ENCODE assay signal across 8 mouse cellular contexts in genomic region chr8:71922567-71923401, GRCm38 (mm10). TPM values are rescaled to one million over a fixed set of nuclear protein-coding genes. Genes with fewer than 3 reads are reported as not detected.
DNase-seq lines count a peak whose midpoint lies in the region; ATAC-seq and TF ChIP-seq lines count a peak whose summit lies in the region.

No protein-coding gene starts in this region.

- no peak for TF ChIP-seq POLR2A in ES-Bruce4 (IDR thresholded peaks at IDR 0.05; ENCODE audit: insufficient read depth, low read length)

- no peaks in the 10 kb centered on the region for H3K27me3 ChIP-seq in ES-Bruce4 (ENCODE audit: control insufficient read depth, insufficient read depth, low read length, poor library complexity, severe bottlenecking)
- H3K27me3 ChIP-seq in forebrain, embryonic 13.5 days, result no peaks in the 10 kb centered on the region
- no peaks in the 10 kb centered on the region for H3K27me3 ChIP-seq in liver, postnatal 0 days (ENCODE audit: insufficient read depth, low read length)
- no peaks in the 10 kb centered on the region for H3K27me3 ChIP-seq in neural tube, embryonic 14.5 days (ENCODE audit: control insufficient read depth, insufficient read depth, low read length)

- DNase-seq in heart, postnatal 10 days, result peak; percentile 96 to 97
- DNase-seq in large intestine, adult 2 months (ENCODE audit: low read depth, low spot score), result peak; percentile 85
- peak; percentile 93 for DNase-seq in liver, postnatal 0 days
- DNase-seq in testis, postnatal 10 days (ENCODE audit: low spot score), result peak; percentile 89

- peak; percentile 99 for ATAC-seq in cerebellum, adult (ENCODE audit: insufficient number of reproducible peaks, low FRiP score, low TSS enrichment)
- ATAC-seq in forebrain, embryonic 13.5 days, result peak; percentile 99
- peak; percentile 100 for ATAC-seq in liver, postnatal 0 days
- ATAC-seq in neural tube, embryonic 14.5 days (ENCODE audit: low read depth), result peak; percentile 99

- no peak for TF ChIP-seq CTCF in ES-Bruce4 (IDR thresholded peaks at IDR 0.05; ENCODE audit: low read depth, low read length)
- no peak for TF ChIP-seq CTCF in liver, postnatal 0 days (IDR thresholded peaks at IDR 0.05; ENCODE audit: low read depth)

- 0 out of 2 replicates have a peak, but pooled peaks have one; percentile 3 for TF ChIP-seq EP300 in ES-Bruce4 (IDR thresholded peaks at IDR 0.05; ENCODE audit: insufficient read depth, low read depth, low read length)
- TF ChIP-seq EP300 in liver, postnatal 0 days (IDR thresholded peaks at IDR 0.05; ENCODE audit: low read depth), result peak; percentile 29; the same call in 1 of the 2 replicates

- under 1% methylated on average over 57 of the region's 57 CpGs for WGBS in forebrain, embryonic 13.5 days
- under 1% methylated on average over 57 of the region's 57 CpGs for WGBS in large intestine, adult 2 months
- WGBS in liver, postnatal 0 days (ENCODE audit: insufficient replicate concordance), result under 1% methylated on average over 56 of the region's 57 CpGs
- under 1% methylated on average over 50 of the region's 57 CpGs for WGBS in neural tube, embryonic 14.5 days

- no peaks in the 10 kb centered on the region for H3K4me1 ChIP-seq in ES-Bruce4 (ENCODE audit: control insufficient read depth, insufficient read depth, low read length)
- H3K4me1 ChIP-seq in forebrain, embryonic 13.5 days, result peaks cover 12% of the 10 kb centered on the region
- H3K4me1 ChIP-seq in liver, postnatal 0 days (ENCODE audit: insufficient read depth), result 0 out of 2 replicates have a peak, but pooled peaks cover 5% of the 10 kb centered on the region
- H3K4me1 ChIP-seq in neural tube, embryonic 14.5 days (ENCODE audit: control insufficient read depth, insufficient read depth, low read length), result peaks cover 4% of the 10 kb centered on the region; the same call in 1 of the 2 replicates

- intact Hi-C loops in heart, postnatal 10 days (cut with DNase I), result loop anchor here (1.0 to 10.0 kb wide), 3 partner anchors 14 to 212 kb away; partner anchors contain the start of genes Tpm4, Zfp617, Zfp882 and Zfp961

- no peaks in the 10 kb centered on the region; the same call in 1 of the 2 replicates for H3K9me3 ChIP-seq in ES-Bruce4 (replicated peaks; ENCODE audit: control insufficient read depth, insufficient read depth, low read length, poor library complexity, severe bottlenecking)
- no peaks in the 10 kb centered on the region for H3K9me3 ChIP-seq in forebrain, embryonic 13.5 days (replicated peaks)
- no peaks in the 10 kb centered on the region for H3K9me3 ChIP-seq in liver, postnatal 0 days (ENCODE audit: low read length)
- no peaks in the 10 kb centered on the region for H3K9me3 ChIP-seq in neural tube, embryonic 14.5 days (ENCODE audit: control insufficient read depth, low read length)

- H3K36me3 ChIP-seq in ES-Bruce4 (ENCODE audit: control insufficient read depth, insufficient read depth, low read length, poor library complexity, severe bottlenecking), result peaks cover 12% of the 10 kb centered on the region
- peaks cover 9% of the 10 kb centered on the region; the same call in 1 of the 2 replicates for H3K36me3 ChIP-seq in forebrain, embryonic 13.5 days (ENCODE audit: poor library complexity, severe bottlenecking)
- no peaks in the 10 kb centered on the region for H3K36me3 ChIP-seq in liver, postnatal 0 days (replicated peaks; ENCODE audit: insufficient read depth, low read length)
- H3K36me3 ChIP-seq in neural tube, embryonic 14.5 days (ENCODE audit: control insufficient read depth, insufficient read depth, low read length), result no peaks in the 10 kb centered on the region

- H3K27ac ChIP-seq in ES-Bruce4 (ENCODE audit: insufficient read depth, low read length), result peak overlapping the region; percentile 93
- H3K27ac ChIP-seq in forebrain, embryonic 13.5 days, result peak overlapping the region; percentile 98
- H3K27ac ChIP-seq in liver, postnatal 0 days (ENCODE audit: low read depth), result peak overlapping the region; percentile 98
- peak overlapping the region; percentile 94 for H3K27ac ChIP-seq in neural tube, embryonic 14.5 days (ENCODE audit: low read depth, low read length)

- H3K9ac ChIP-seq in ES-Bruce4 (ENCODE audit: low read depth, poor library complexity, severe bottlenecking), result peak overlapping the region; percentile 95
- peak overlapping the region; percentile 84 for H3K9ac ChIP-seq in forebrain, embryonic 13.5 days
- peak overlapping the region; percentile 89 for H3K9ac ChIP-seq in liver, postnatal 0 days (replicated peaks)
- H3K9ac ChIP-seq in neural tube, embryonic 14.5 days (replicated peaks; ENCODE audit: low read depth, low read length), result peak overlapping the region; percentile 78

- peak overlapping the region; percentile 75 for H3K4me2 ChIP-seq in forebrain, embryonic 13.5 days
- peak overlapping the region; percentile 80 for H3K4me2 ChIP-seq in liver, postnatal 0 days (ENCODE audit: low read depth, low read length)
- peak overlapping the region; percentile 55 for H3K4me2 ChIP-seq in neural tube, embryonic 14.5 days (ENCODE audit: low read depth, low read length)

- peak overlapping the region; percentile 99 for H3K4me3 ChIP-seq in ES-Bruce4 (ENCODE audit: low read depth, low read length)
- H3K4me3 ChIP-seq in forebrain, embryonic 13.5 days, result peak overlapping the region; percentile 70
- H3K4me3 ChIP-seq in liver, postnatal 0 days (ENCODE audit: low read depth, low read length), result peak overlapping the region; percentile 89
- peak overlapping the region; percentile 66 for H3K4me3 ChIP-seq in neural tube, embryonic 14.5 days (ENCODE audit: low read depth, low read length)

RNA-seq across cellular contexts. Expression of gene Zfp617, which starts 14.3 kb away (rescaled TPM):
- 20.4 and 21.9 TPM in 2 replicates for polyA plus RNA-seq in ES-Bruce4 (2011; ENCODE audit: insufficient read depth, insufficient read length, low read depth, missing spikeins)
- 32.3 and 36.7 TPM in 2 replicates for polyA plus RNA-seq in forebrain, embryonic 13.5 days (2015; fragmentation: Nextera tagmentation; extraction: Ambion mirVana)
- total RNA-seq in heart, postnatal 10 days (2021), result 10 to 100 TPM; 27.3 to 32.6 TPM
- 3.0 and 4.6 TPM in 2 replicates for polyA plus RNA-seq in large intestine, adult 2 months (2012; rRNA removed)
- polyA plus RNA-seq in liver, postnatal 0 days (2015; fragmentation: Nextera tagmentation; extraction: Ambion mirVana), result 4.1 and 5.2 TPM in 2 replicates
- 40.8 and 44.9 TPM in 2 replicates for polyA plus RNA-seq in neural tube, embryonic 14.5 days (2014; fragmentation: Nextera tagmentation; extraction: Ambion mirVana)

RNA-seq across cellular contexts. Expression of gene Zfp882, which starts 14.4 kb away (rescaled TPM):
- polyA plus RNA-seq in ES-Bruce4 (2011; ENCODE audit: insufficient read depth, insufficient read length, low read depth, missing spikeins), result 5.8 and 7.0 TPM in 2 replicates
- polyA plus RNA-seq in forebrain, embryonic 13.5 days (2015; fragmentation: Nextera tagmentation; extraction: Ambion mirVana), result 15.1 and 18.7 TPM in 2 replicates
- 1 to 10 TPM; 3.0 to 4.4 TPM for total RNA-seq in heart, postnatal 10 days (2021)
- 0.17 and 0.33 TPM in 2 replicates for polyA plus RNA-seq in large intestine, adult 2 months (2012; rRNA removed)
- 0.54 and 0.61 TPM in 2 replicates for polyA plus RNA-seq in liver, postnatal 0 days (2015; fragmentation: Nextera tagmentation; extraction: Ambion mirVana)
- 15.4 and 19.7 TPM in 2 replicates for polyA plus RNA-seq in neural tube, embryonic 14.5 days (2014; fragmentation: Nextera tagmentation; extraction: Ambion mirVana)

RNA-seq across cellular contexts. Expression of gene Zfp961, which starts 28.1 kb away (rescaled TPM):
- 34.7 and 34.8 TPM in 2 replicates for polyA plus RNA-seq in ES-Bruce4 (2011; ENCODE audit: insufficient read depth, insufficient read length, low read depth, missing spikeins)
- 23.3 and 24.0 TPM in 2 replicates for polyA plus RNA-seq in forebrain, embryonic 13.5 days (2015; fragmentation: Nextera tagmentation; extraction: Ambion mirVana)
- 1 to 10 TPM; 9.5 to 10.0 TPM for total RNA-seq in heart, postnatal 10 days (2021)
- 4.1 and 5.3 TPM in 2 replicates for polyA plus RNA-seq in large intestine, adult 2 months (2012; rRNA removed)
- 5.0 and 5.6 TPM in 2 replicates for polyA plus RNA-seq in liver, postnatal 0 days (2015; fragmentation: Nextera tagmentation; extraction: Ambion mirVana)
- polyA plus RNA-seq in neural tube, embryonic 14.5 days (2014; fragmentation: Nextera tagmentation; extraction: Ambion mirVana), result 17.7 and 20.1 TPM in 2 replicates

RNA-seq across cellular contexts. Expression of gene Zfp709, which starts 41.0 kb away (rescaled TPM):
- polyA plus RNA-seq in ES-Bruce4 (2011; ENCODE audit: insufficient read depth, insufficient read length, low read depth, missing spikeins), result 2.5 and 2.7 TPM in 2 replicates
- polyA plus RNA-seq in forebrain, embryonic 13.5 days (2015; fragmentation: Nextera tagmentation; extraction: Ambion mirVana), result 5.7 and 6.2 TPM in 2 replicates
- 1 to 10 TPM; 6.7 to 8.5 TPM for total RNA-seq in heart, postnatal 10 days (2021)
- 0.38 and 0.41 TPM in 2 replicates for polyA plus RNA-seq in large intestine, adult 2 months (2012; rRNA removed)
- polyA plus RNA-seq in liver, postnatal 0 days (2015; fragmentation: Nextera tagmentation; extraction: Ambion mirVana), result 1.8 and 1.9 TPM in 2 replicates
- polyA plus RNA-seq in neural tube, embryonic 14.5 days (2014; fragmentation: Nextera tagmentation; extraction: Ambion mirVana), result 10.4 and 11.1 TPM in 2 replicates

Comparison
In these comparisons a context has a peak if more than half of its experiments do, and no peak if none do; other contexts are left out.
1. Peak in every context shown above with its lines: DNase-seq, ATAC-seq, H3K4me3 ChIP-seq and H3K27ac ChIP-seq.